Comparison of ENCODE assay signal across 19 mouse cellular contexts in genomic region chr7:37556811-37557210, GRCm38 (mm10).
"Had no signal": no experiment of that assay in that cellular context is flagged by ENCODE, and none has a peak within 500 bp of the region (broad histone marks: within the 10 kb centered on the region; RNA-seq: fewer than 3 reads in every experiment).

No protein-coding gene starts in this region.

- H3K4me1 ChIP-seq: liver, embryonic 13.5 days; liver, embryonic 15.5 days had no signal

- H3K4me3 ChIP-seq: liver, embryonic 13.5 days; liver, embryonic 15.5 days; midbrain, embryonic 12.5 days; midbrain, embryonic 15.5 days; myocyte; neural tube, embryonic 13.5 days; neural tube, embryonic 15.5 days had no signal

- H3K27me3 ChIP-seq: liver, embryonic 13.5 days; liver, embryonic 15.5 days; midbrain, embryonic 12.5 days; midbrain, embryonic 15.5 days; neural tube, embryonic 13.5 days; neural tube, embryonic 15.5 days had no signal

- H3K36me3 ChIP-seq: liver, embryonic 13.5 days; liver, embryonic 15.5 days; midbrain, embryonic 12.5 days; midbrain, embryonic 15.5 days; neural tube, embryonic 13.5 days; neural tube, embryonic 15.5 days had no signal

- H3K9ac ChIP-seq: liver, embryonic 13.5 days; liver, embryonic 15.5 days; liver, postnatal 0 days; lung, embryonic 14.5 days; midbrain, embryonic 12.5 days; midbrain, embryonic 15.5 days; neural tube, embryonic 13.5 days; neural tube, embryonic 15.5 days had no signal

- DNase-seq: liver, embryonic 13.5 days; liver, postnatal 0 days; lung, embryonic 14.5 days; lung, postnatal 10 days; lung, postnatal 4 days; retina, postnatal 1 day; right cerebral cortex, adult 18-20 months; right cerebral cortex, postnatal 25 days; right cerebral cortex, postnatal 4 days; spleen, adult 18-20 months; thymus, adult 18-20 months; thymus, postnatal 14 days; thymus, postnatal 36 days had no signal

- ATAC-seq: liver, postnatal 0 days; midbrain, embryonic 15.5 days had no signal

- H3K4me2 ChIP-seq: liver, embryonic 13.5 days; liver, embryonic 15.5 days; lung, embryonic 14.5 days; midbrain, embryonic 12.5 days; midbrain, embryonic 15.5 days; neural tube, embryonic 13.5 days; neural tube, embryonic 15.5 days had no signal

- H3K9me3 ChIP-seq: liver, embryonic 13.5 days; liver, embryonic 15.5 days; midbrain, embryonic 12.5 days; midbrain, embryonic 15.5 days; neural tube, embryonic 13.5 days; neural tube, embryonic 15.5 days had no signal

- H3K27ac ChIP-seq: liver, embryonic 13.5 days; liver, embryonic 15.5 days; midbrain, embryonic 12.5 days; midbrain, embryonic 15.5 days; neural tube, embryonic 13.5 days; neural tube, embryonic 15.5 days had no signal
